Mouse (Mus musculus) stomach, embryonic 16.5 days (tissue): ENCODE measurements around the gene Bglap3. TPM values are rescaled to one million over a fixed set of nuclear protein-coding genes. Genes with fewer than 3 reads are reported as not detected.

Source experiments
- ATAC-seq: fragments of 200-750 bp; cut with Nextera tagmentation; 2 replicates; pipeline ENCODE4 v1.8.0; 2017; ENCODE audit warnings: moderate number of reproducible peaks, moderate TSS enrichment; ENCODE audit not compliant: insufficient read depth, low FRiP score
- H3K27ac ChIP-seq: fragments of 300-500 bp; sonication (generic); 2 replicates; pipeline ENCODE4 v1.5.1; 2014; ENCODE audit warnings: low read length
- H3K27me3 ChIP-seq: fragments of 300-500 bp; sonication (generic); 2 replicates; pipeline ENCODE4 v1.6.1; 2014; ENCODE audit warnings: low read length, control low read depth, mixed read lengths; ENCODE audit not compliant: control insufficient read depth, insufficient read depth
- H3K36me3 ChIP-seq: fragments of 300-500 bp; sonication (generic); 2 replicates; pipeline ENCODE4 v1.6.1; 2014; ENCODE audit warnings: low read length; ENCODE audit not compliant: control insufficient read depth, insufficient read depth
- H3K4me1 ChIP-seq: fragments of 300-500 bp; sonication (generic); 2 replicates; pipeline ENCODE4 v1.6.1; 2014; ENCODE audit warnings: low read length, control low read depth, mixed read lengths; ENCODE audit not compliant: control insufficient read depth, insufficient read depth
- H3K4me2 ChIP-seq: fragments of 300-500 bp; sonication (generic); 2 replicates; pipeline ENCODE4 v1.6.1; 2014; ENCODE audit warnings: low read depth, low read length, mixed read lengths
- H3K4me3 ChIP-seq: fragments of 300-500 bp; sonication (generic); replicated peaks from 2 replicates; pipeline ENCODE4 v1.5.1; 2014; ENCODE audit warnings: mild to moderate bottlenecking, low read length
- H3K9ac ChIP-seq: fragments of 300-500 bp; sonication (generic); 2 replicates; pipeline ENCODE4 v1.6.1; 2014; ENCODE audit warnings: low read length
- H3K9me3 ChIP-seq: fragments of 300-500 bp; sonication (generic); replicated peaks from 2 replicates; pipeline ENCODE4 v1.6.1; 2016; ENCODE audit warnings: low read length, control low read depth; ENCODE audit not compliant: control insufficient read depth
- WGBS: fragments of 180-500 bp; shearing (Covaris S2); extraction: QIAGEN DNeasy Blood & Tissue Kit; methylation state at CpG from one replicate; pipeline ENCODE4 v1.1.7; 2014; 5-methylcytosine and 5-hydroxymethylcytosine counted together
- polyA plus RNA-seq: library from polyadenylated mRNA; unstranded; fragments of >200 nt; fragmentation: Nextera tagmentation; extraction: Ambion mirVana; gene quantifications from 2 replicates; pipeline ENCODE4 v1.2.1, GENCODE M21; 2015

The Bglap3 gene
- polyA plus RNA-seq, 1 experiment from 2014 or later, result 9.8 TPM

DNA sequence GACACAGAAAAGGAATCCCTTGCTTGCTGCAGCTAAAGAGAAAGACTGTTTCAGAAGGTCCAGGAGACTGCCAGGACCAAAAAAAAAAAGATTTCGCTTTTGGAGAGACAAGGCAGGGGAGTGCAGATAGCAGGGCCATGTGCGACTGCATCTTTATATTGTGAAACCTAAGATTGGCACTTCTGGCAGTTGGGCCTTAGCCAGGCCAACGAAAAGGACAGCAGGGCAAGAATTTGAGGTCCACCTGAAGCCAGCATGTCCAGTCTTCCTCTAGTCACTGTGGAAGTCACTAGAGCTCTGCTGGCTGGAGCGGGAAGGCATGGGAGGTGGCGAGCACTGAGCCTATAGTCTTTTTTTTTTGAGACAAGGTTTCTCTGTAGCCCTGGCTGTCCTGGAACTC, 36.4 kb upstream of the Bglap3 start:
- WGBS, result 49% methylated on average over 5 of the region's 5 CpGs

DNA sequence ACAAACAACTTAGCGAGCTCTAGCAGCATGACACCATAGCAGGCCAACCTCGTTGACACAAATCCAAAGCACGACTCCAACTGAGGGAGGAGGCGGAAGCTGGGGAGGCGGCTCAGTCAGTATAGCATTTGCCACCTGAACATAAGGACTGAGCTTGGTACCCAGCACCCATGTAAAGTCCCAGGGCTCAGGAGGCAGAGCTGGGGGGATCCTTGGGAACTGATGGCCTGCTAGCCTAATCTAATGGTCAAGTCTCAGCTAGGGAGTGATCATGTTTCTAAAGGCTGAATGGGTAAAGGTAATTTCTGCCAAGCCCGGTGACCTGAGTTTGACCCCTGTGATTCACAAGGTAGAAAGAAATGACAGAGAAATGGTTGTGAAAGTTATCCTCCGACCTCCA, 35.0 kb upstream of the Bglap3 start:
- Histone ChIP-seq H3K4me2 (no peak overlapping the region), H3K9me3 (no peaks in the 10 kb centered on the region), H3K4me1 (peaks cover 30% of the 10 kb centered on the region), H3K4me3 (no peak overlapping the region), H3K27me3 (no peaks in the 10 kb centered on the region), H3K27ac (no peak overlapping the region), H3K9ac (no peak overlapping the region), H3K36me3 (no peaks in the 10 kb centered on the region)
- WGBS, result 42% methylated on average over 7 of the region's 7 CpGs
- no peak for ATAC-seq

More for the DNA sequence above, 36.4 kb upstream of the Bglap3 start:
- Histone ChIP-seq H3K4me2 (peak overlapping the region; percentile 88), H3K4me1 (peaks cover 30% of the 10 kb centered on the region), H3K36me3 (no peaks in the 10 kb centered on the region), H3K27me3 (no peaks in the 10 kb centered on the region), H3K9ac (peak overlapping the region; percentile 89), H3K9me3 (no peaks in the 10 kb centered on the region), H3K4me3 (peak overlapping the region; percentile 80), H3K27ac (no peak overlapping the region)
- no peak for ATAC-seq

DNA sequence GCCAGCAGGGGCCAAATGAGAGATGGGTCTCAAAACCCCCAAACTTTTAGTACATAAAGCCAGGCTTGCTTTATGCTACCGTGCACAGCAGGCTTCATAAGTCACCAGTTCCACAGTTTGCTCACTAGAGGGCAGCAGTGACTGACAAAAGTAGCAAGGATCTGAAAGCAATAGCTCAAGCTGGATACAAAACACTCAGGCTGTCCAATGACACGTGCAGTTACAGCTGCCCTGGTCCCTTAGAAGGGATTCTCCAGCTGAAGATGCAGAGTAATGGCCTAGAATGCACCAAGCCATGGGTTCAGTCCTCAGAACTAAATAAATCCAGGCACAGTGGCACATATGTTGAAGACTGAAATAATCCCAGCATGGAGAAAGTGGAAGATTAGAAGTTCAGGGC, 34.5 kb upstream of the Bglap3 start:
- peaks cover 30% of the 10 kb centered on the region for H3K4me1 ChIP-seq
- no peak for ATAC-seq
- no peak overlapping the region for H3K9ac ChIP-seq
- H3K27me3 ChIP-seq, result no peaks in the 10 kb centered on the region
- WGBS, result 2% methylated on average over 2 of the region's 2 CpGs
- no peaks in the 10 kb centered on the region for H3K36me3 ChIP-seq
- no peaks in the 10 kb centered on the region for H3K9me3 ChIP-seq
- H3K4me3 ChIP-seq, result no peak overlapping the region
- no peak overlapping the region for H3K27ac ChIP-seq
- no peak overlapping the region for H3K4me2 ChIP-seq

DNA sequence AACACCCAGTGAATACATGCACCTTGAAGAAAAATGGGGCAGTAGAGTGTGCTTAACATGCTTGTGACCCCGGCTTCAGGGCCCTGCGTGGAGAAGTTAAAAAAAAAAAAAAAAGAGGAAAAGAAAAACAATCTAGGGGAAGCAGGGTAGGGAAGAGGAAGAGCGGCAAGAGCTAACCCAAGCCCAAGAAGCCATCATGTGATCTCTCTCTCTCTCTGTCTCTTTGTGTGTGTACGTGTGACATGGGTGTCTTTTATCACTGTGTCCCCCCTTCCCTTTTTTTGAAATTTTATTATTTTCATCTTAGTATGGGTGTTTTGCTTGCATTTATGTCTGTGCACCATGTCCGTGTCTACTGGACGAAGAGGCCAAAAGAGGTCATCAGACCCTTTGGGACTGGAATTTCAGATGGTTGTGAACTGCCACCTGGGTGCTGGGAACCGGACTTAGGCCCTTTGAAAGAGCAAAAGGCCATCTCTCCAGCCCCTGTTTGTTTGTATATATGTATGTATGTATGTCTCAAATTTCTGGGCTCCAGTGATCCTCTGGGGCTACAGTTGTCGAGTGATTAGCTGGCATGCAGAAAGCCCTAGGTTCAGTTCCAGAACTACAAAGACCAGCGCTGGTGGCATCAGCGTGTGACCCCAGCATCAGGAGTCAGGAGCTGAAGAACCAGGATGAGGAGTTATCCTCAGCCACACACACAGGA, 31.1 kb upstream of the Bglap3 start:
- H3K4me3 ChIP-seq, result no peak overlapping the region
- H3K36me3 ChIP-seq, result no peaks in the 10 kb centered on the region
- no peak overlapping the region for H3K27ac ChIP-seq
- no peaks in the 10 kb centered on the region for H3K27me3 ChIP-seq
- H3K4me1 ChIP-seq, result peaks cover 13% of the 10 kb centered on the region
- H3K9me3 ChIP-seq, result no peaks in the 10 kb centered on the region
- ATAC-seq, result no peak
- H3K4me2 ChIP-seq, result no peak overlapping the region
- no peak overlapping the region for H3K9ac ChIP-seq
- WGBS, result 89% methylated on average over 10 of the region's 10 CpGs

DNA sequence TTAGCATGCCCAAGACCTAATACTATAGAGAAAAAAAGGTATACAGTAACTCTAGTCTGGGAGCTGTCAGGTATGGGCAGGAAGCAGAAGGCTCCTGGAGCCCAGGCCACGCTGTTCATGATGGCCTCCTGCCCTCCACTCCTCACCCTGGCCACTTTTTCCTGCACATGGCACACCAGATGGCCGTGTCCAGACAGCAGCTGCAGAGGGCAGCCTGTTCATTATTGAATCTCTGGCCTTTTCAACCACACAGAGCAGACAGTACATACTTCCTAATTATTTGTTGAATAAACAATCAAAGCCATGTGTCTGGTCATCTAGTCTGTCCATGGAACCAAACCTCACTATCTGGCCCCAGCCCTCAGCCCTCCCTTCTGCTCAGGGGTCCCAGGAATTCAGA, 26.1 kb upstream of the Bglap3 start:
- WGBS, result 83% methylated on average over 2 of the region's 2 CpGs
- peak; percentile 10; the same call in 1 of the 2 replicates for ATAC-seq
- no peak overlapping the region for H3K4me2 ChIP-seq
- H3K27me3 ChIP-seq, result no peaks in the 10 kb centered on the region
- no peaks in the 10 kb centered on the region for H3K9me3 ChIP-seq
- no peaks in the 10 kb centered on the region for H3K4me1 ChIP-seq
- no peaks in the 10 kb centered on the region for H3K36me3 ChIP-seq
- H3K9ac ChIP-seq, result no peak overlapping the region
- no peak overlapping the region for H3K4me3 ChIP-seq
- no peak overlapping the region for H3K27ac ChIP-seq

DNA sequence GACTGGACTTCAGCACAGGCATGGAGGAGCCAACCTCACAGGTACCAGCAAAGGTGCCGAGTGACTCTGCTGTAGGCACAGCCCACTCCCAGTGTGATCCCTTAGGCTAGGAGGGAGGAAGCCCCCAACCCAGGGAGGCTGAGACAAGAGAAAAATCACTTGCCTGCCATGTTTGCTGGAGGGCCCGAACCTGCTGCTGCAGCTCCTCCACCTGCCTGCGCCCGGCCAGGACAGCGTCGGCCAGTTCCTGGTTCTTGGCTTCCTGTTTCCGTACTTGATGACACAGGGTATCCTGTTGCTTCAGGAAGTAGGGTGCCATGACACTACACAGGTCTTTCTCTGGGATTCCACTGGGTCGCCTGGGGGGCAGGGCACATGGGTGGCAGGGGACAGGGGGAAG, 23.2 kb upstream of the Bglap3 start:
- Histone ChIP-seq H3K9me3 (no peaks in the 10 kb centered on the region), H3K4me3 (no peak overlapping the region), H3K4me2 (no peak overlapping the region), H3K36me3 (no peaks in the 10 kb centered on the region), H3K9ac (no peak overlapping the region), H3K4me1 (no peaks in the 10 kb centered on the region), H3K27me3 (no peaks in the 10 kb centered on the region), H3K27ac (no peak overlapping the region)
- 91% methylated on average over 8 of the region's 8 CpGs for WGBS
- no peak for ATAC-seq

DNA sequence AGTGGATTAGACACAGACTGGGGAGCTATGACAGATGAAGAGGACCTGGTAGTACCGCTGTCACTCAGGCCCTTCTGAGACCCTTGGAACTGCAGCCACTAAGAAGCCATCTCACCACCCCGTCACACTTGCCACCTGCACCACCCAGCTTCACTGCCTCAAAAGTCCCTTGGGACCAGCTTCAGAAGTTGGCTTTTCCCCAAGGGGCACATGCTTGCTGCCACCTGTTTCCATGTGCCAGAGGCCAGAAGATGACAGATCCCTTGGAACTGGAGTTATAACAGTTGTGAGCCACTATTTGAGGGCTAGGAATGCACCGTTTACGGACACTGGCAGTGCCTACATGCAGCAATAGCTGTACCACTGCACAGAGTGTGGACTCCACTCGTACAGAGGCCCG, 22.7 kb upstream of the Bglap3 start:
- ATAC-seq, result no peak
- no peak overlapping the region for H3K9ac ChIP-seq
- H3K4me3 ChIP-seq, result no peak overlapping the region
- no peaks in the 10 kb centered on the region for H3K9me3 ChIP-seq
- H3K27me3 ChIP-seq, result no peaks in the 10 kb centered on the region
- 0 out of 2 replicates have a peak, but pooled peaks cover 1% of the 10 kb centered on the region for H3K36me3 ChIP-seq
- no peaks in the 10 kb centered on the region for H3K4me1 ChIP-seq
- 96% methylated on average over 6 of the region's 6 CpGs for WGBS
- no peak overlapping the region for H3K27ac ChIP-seq
- no peak overlapping the region for H3K4me2 ChIP-seq

DNA sequence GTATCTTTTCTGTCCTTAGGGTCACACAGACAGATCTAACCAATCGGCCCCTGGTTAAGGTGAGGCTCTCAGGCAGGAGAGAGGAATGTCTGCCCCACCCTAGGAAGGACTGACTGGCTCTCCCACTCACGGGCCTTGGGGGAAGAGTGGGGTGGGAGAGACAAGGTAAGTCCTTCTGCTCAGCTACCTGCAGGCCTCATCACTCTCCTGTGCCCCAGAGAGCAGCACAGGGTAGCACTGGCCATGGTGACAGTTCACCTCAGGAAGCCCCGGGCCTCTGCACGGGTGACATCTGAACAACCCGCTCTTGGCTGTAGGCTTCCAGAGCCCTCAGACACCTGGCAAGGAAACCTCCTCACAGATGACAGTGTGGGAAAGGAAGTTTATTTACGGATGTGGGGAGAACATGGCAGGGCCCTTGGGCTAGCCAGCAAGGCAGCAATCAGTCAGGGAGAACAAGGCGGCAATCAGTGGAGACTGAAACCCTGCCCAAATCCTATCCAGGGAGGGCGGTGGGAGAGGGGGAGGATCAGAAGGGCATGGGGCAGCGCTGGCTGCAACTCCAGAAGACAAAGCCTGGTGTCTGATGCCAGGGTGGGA, 21.3 kb upstream of the Bglap3 start:
- no peak overlapping the region for H3K9ac ChIP-seq
- H3K4me2 ChIP-seq, result no peak overlapping the region
- WGBS, result 83% methylated on average over 9 of the region's 9 CpGs
- no peaks in the 10 kb centered on the region for H3K27me3 ChIP-seq
- no peaks in the 10 kb centered on the region for H3K4me1 ChIP-seq
- ATAC-seq, result no peak
- H3K27ac ChIP-seq, result no peak overlapping the region
- no peak overlapping the region for H3K4me3 ChIP-seq
- no peaks in the 10 kb centered on the region for H3K9me3 ChIP-seq
- H3K36me3 ChIP-seq, result 0 out of 2 replicates have a peak, but pooled peaks cover 5% of the 10 kb centered on the region

DNA sequence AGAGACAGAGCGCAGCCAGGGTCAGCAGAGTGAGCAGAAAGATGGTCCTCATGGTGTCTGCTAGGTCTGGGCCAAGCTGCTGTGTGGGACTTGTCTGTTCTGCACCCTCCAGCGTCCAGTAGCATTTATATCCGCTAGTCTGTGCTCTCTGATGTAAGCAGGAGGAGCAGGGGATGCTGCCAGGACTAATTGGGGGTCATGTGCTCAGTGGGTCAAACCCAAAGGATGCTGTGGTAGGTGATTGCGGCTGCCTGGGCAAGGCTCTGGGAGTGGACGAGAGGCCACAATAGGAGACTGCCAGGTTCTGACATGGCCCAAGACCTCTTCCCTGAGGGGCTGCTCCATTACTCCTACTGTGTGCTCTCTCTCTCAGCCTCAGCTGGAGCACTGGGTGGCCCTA, 11.8 kb upstream of the Bglap3 start, which contains the start of gene Bglap:
TSS of gene Bglap (minus strand) at position 101 of the 400 bp plus-strand sequence.
- H3K9ac ChIP-seq, result no peak within 1 kb of the TSS
- no peaks in the 10 kb centered on the region for H3K9me3 ChIP-seq
- no peak within 1 kb of the TSS for H3K4me2 ChIP-seq
- WGBS, result 80% methylated on average over 5 of the region's 5 CpGs
- no peaks in the 10 kb centered on the region for H3K36me3 ChIP-seq
- no peak for ATAC-seq
- no peak within 1 kb of the TSS for H3K27ac ChIP-seq
- no peaks in the 10 kb centered on the region for H3K4me1 ChIP-seq
- no peaks in the 10 kb centered on the region for H3K27me3 ChIP-seq
- H3K4me3 ChIP-seq, result no peak within 1 kb of the TSS
